Mouse (Mus musculus): ENCODE results near the gene Plekho1. TPM values are rescaled to one million over a fixed set of nuclear protein-coding genes. Genes with fewer than 3 reads are reported as not detected.
A peak's percentile ranks its signal among the peaks of the same experiment; 100 is the strongest.

Gene Plekho1
- polyA plus RNA-seq, 1 experiment from 2014 or later, result 37.0 TPM

DNA sequence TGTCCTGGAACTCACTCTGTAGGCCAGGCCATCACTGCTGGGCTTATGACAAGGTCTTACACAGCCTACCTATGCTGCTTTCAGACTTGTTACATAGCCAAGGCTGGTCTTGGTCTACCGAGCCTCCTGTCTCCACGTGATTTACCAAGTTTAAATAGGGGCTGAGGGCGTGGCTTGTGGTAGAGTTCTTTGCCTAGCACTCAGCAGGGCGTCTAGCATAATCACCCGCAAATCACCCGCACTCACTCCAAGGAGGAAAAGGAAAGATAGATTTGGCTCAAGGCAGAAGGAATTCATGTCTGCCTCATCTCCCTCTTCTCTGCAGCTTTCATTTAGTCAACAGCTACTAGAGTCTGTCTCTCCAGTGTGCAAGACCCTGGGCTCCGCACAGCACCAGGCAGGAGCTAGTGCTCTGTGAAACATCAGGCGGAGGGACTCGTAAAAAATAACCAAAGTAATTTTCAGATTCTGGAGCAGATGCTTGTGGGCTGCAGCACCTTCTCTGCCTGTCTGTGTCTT, 1.5 kb upstream of the Plekho1 start:
- Histone ChIP-seq H3K27me3 (ENCODE audit: insufficient read depth, low read length) (no peaks in the 10 kb centered on the region), H3K9ac (peak overlapping the region; percentile 1; the same call in 1 of the 2 replicates), H3K4me3 (ENCODE audit: low read depth, low read length) (peak overlapping the region; percentile 73; the same call in 1 of the 2 replicates), H3K4me2 (peak overlapping the region; percentile 73), H3K9me3 (ENCODE audit: low read depth, low read length) (no peaks in the 10 kb centered on the region), H3K36me3 (ENCODE audit: insufficient read depth) (peaks cover 7% of the 10 kb centered on the region; the same call in 1 of the 2 replicates), H3K4me1 (ENCODE audit: insufficient read depth) (peaks cover 10% of the 10 kb centered on the region), H3K27ac (ENCODE audit: low read depth) (0 out of 2 replicates have a peak overlapping the region, but pooled peaks have one; percentile 98)
- DNase-seq (peak; percentile 75), ATAC-seq (ENCODE audit: insufficient read depth) (0 out of 2 replicates have a peak, but pooled peaks have one; percentile 19)
- WGBS, result 20% methylated on average over 9 of the region's 9 CpGs
- TF ChIP-seq CTCF (IDR thresholded peaks at IDR 0.05; ENCODE audit: low read depth), result no peak

DNA sequence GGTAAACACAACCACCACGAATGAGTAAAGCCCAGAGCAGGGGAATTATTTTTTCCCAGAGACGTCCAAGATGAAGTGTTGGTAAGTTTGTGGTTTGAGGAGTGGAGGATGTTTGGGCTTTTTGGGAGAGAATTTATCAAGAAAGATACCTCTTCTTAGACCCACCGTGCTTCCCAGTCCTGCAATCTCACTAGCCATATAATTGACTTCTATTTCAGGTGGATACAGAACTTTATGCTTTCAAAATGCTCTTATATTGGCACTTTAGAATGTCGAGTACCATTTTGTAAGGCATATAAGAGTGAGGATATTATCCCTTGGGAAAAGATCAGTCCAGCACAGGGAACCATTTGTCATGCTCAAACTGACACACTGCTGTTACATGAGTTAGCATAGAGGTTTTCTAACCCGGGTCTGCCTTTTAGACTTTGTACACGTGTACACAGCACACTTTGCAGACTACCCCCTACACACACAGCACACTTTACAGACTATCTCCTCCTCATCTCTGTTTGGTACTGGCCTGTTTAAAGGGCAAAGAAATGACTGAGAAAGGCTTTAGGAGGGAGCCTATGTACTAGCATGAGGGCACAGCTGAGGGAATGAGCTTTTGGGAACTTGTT, 761 bp upstream of the Plekho1 start:
- no peak for TF ChIP-seq CTCF (IDR thresholded peaks at IDR 0.05; ENCODE audit: low read depth)
- Histone ChIP-seq H3K27me3 (ENCODE audit: insufficient read depth, low read length) (no peaks in the 10 kb centered on the region), H3K27ac (ENCODE audit: low read depth) (peak overlapping the region; percentile 98), H3K4me1 (ENCODE audit: insufficient read depth) (peaks cover 10% of the 10 kb centered on the region), H3K36me3 (ENCODE audit: insufficient read depth) (peaks cover 14% of the 10 kb centered on the region; the same call in 1 of the 2 replicates), H3K9me3 (ENCODE audit: low read depth, low read length) (no peaks in the 10 kb centered on the region), H3K9ac (peak overlapping the region; percentile 92), H3K4me3 (ENCODE audit: low read depth, low read length) (peak overlapping the region; percentile 73), H3K4me2 (peak overlapping the region; percentile 73)
- 6% methylated on average over 6 of the region's 6 CpGs for WGBS
- ATAC-seq (ENCODE audit: insufficient read depth) (no peak), DNase-seq (peak; percentile 34)

- DNase-seq, result peak; percentile 75
- no peaks in the 10 kb centered on the region for H3K9me3 ChIP-seq (ENCODE audit: low read depth, low read length)
- no peaks in the 10 kb centered on the region for H3K27me3 ChIP-seq (ENCODE audit: insufficient read depth, low read length)
- peak overlapping the region; percentile 73 for H3K4me3 ChIP-seq (ENCODE audit: low read depth, low read length)
- under 1% methylated on average over 51 of the region's 51 CpGs for WGBS
- peaks cover 10% of the 10 kb centered on the region for H3K4me1 ChIP-seq (ENCODE audit: insufficient read depth)
- H3K9ac ChIP-seq, result peak overlapping the region; percentile 92
- ATAC-seq (ENCODE audit: insufficient read depth), result peak; percentile 71
- peaks cover 27% of the 10 kb centered on the region for H3K36me3 ChIP-seq (ENCODE audit: insufficient read depth)
- no peak for TF ChIP-seq CTCF (IDR thresholded peaks at IDR 0.05; ENCODE audit: low read depth)
- peak overlapping the region; percentile 73 for H3K4me2 ChIP-seq
- peak overlapping the region; percentile 98 for H3K27ac ChIP-seq (ENCODE audit: low read depth)
These were observed 613 bp downstream of the Plekho1 start for GRCm38 (mm10) chr3:95994975-95995801.

- ATAC-seq (ENCODE audit: insufficient read depth) (no peak), DNase-seq (peak; percentile 32)
- Histone ChIP-seq H3K36me3 (ENCODE audit: insufficient read depth) (peaks cover 35% of the 10 kb centered on the region), H3K9ac (peak overlapping the region; percentile 92), H3K4me1 (ENCODE audit: insufficient read depth) (peaks cover 10% of the 10 kb centered on the region), H3K4me3 (ENCODE audit: low read depth, low read length) (peak overlapping the region; percentile 73), H3K27me3 (ENCODE audit: insufficient read depth, low read length) (no peaks in the 10 kb centered on the region), H3K9me3 (ENCODE audit: low read depth, low read length) (no peaks in the 10 kb centered on the region), H3K4me2 (peak overlapping the region; percentile 73), H3K27ac (ENCODE audit: low read depth) (peak overlapping the region; percentile 98)
- 7% methylated on average over 6 of the region's 6 CpGs for WGBS
- no peak for TF ChIP-seq CTCF (IDR thresholded peaks at IDR 0.05; ENCODE audit: low read depth)
These were observed 1.4 kb downstream of the Plekho1 start for GRCm38 (mm10) chr3:95994381-95994846.

GRCm38 (mm10) chr3:95993881-95994280, 1.9 kb downstream of the Plekho1 start:
- peaks cover 40% of the 10 kb centered on the region for H3K36me3 ChIP-seq (ENCODE audit: insufficient read depth)
- no peak for ATAC-seq (ENCODE audit: insufficient read depth)
- peak overlapping the region; percentile 73 for H3K4me3 ChIP-seq (ENCODE audit: low read depth, low read length)
- no peaks in the 10 kb centered on the region for H3K9me3 ChIP-seq (ENCODE audit: low read depth, low read length)
- H3K4me1 ChIP-seq (ENCODE audit: insufficient read depth), result peaks cover 10% of the 10 kb centered on the region
- WGBS, result 24% methylated on average over 4 of the region's 4 CpGs
- peak overlapping the region; percentile 73 for H3K4me2 ChIP-seq
- no peaks in the 10 kb centered on the region for H3K27me3 ChIP-seq (ENCODE audit: insufficient read depth, low read length)
- H3K9ac ChIP-seq, result peak overlapping the region; percentile 92
- TF ChIP-seq CTCF (IDR thresholded peaks at IDR 0.05; ENCODE audit: low read depth), result peak; percentile 14; the same call in 1 of the 2 replicates
- peak; percentile 44 for DNase-seq
- peak overlapping the region; percentile 98 for H3K27ac ChIP-seq (ENCODE audit: low read depth)

DNA sequence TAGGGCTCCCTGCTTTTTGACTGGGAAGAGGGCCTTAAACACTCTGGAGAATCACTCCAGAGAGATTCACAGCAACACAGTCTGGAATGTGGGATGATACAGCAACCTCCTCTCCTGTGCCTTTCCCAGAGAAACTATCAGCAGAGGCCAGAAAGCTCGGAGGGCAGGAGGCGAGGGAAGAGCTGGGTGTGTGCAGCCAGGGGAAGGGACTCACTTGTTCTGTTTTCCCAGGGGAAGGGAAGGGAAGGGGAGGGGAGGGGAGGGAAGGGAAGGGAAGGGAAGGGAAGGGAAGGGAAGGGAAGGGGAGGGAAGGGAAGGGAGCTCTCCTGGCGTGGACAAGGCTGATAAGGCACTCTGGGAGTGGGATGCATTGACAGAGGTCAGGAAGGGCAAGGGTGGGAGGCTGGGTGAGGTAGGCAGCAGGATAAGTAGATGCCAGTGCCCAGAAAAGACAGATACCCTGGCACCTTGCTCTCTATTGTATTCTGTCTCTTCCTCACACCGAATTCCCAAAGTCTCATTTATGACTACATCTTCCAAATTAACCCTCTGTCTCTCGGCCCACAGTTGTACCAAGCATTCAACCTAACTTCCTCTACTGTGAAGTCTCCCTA, 2.7 kb downstream of the Plekho1 start:
- peak overlapping the region; percentile 73 for H3K4me3 ChIP-seq (ENCODE audit: low read depth, low read length)
- peak overlapping the region; percentile 73 for H3K4me2 ChIP-seq
- DNase-seq (no peak), ATAC-seq (ENCODE audit: insufficient read depth) (no peak)
- TF ChIP-seq CTCF (IDR thresholded peaks at IDR 0.05; ENCODE audit: low read depth), result no peak
- no peaks in the 10 kb centered on the region for H3K27me3 ChIP-seq (ENCODE audit: insufficient read depth, low read length)
- peak overlapping the region; percentile 92 for H3K9ac ChIP-seq
- H3K36me3 ChIP-seq (ENCODE audit: insufficient read depth), result peaks cover 48% of the 10 kb centered on the region
- H3K27ac ChIP-seq (ENCODE audit: low read depth), result peak overlapping the region; percentile 30; the same call in 1 of the 2 replicates
- WGBS, result 36% methylated on average over 5 of the region's 5 CpGs
- H3K4me1 ChIP-seq (ENCODE audit: insufficient read depth), result peaks cover 13% of the 10 kb centered on the region
- no peaks in the 10 kb centered on the region for H3K9me3 ChIP-seq (ENCODE audit: low read depth, low read length)

All from lung, embryonic 14.5 days (tissue).